Mouse (Mus musculus): ENCODE measurements around the gene Nudt3. TPM values are rescaled to one million over a fixed set of nuclear protein-coding genes. Genes with fewer than 3 reads are reported as not detected.
A peak's percentile ranks its signal among the peaks of the same experiment; 100 is the strongest.

Nudt3 gene
- polyA plus RNA-seq, 1 experiment from 2014 or later = 47.4 TPM

GRCm38 (mm10) chr17:27611994-27612393, 11.3 kb downstream of the Nudt3 start:
- 82% methylated on average over 5 of the region's 5 CpGs for WGBS (ENCODE audit: insufficient replicate concordance)

GRCm38 (mm10) chr17:27611519-27611884, 11.8 kb downstream of the Nudt3 start:
- Histone ChIP-seq H3K4me2 (no peak overlapping the region), H3K27me3 (ENCODE audit: control insufficient read depth, insufficient read depth, low read length) (no peaks in the 10 kb centered on the region), H3K4me3 (ENCODE audit: low read depth, low read length) (no peak overlapping the region), H3K4me1 (ENCODE audit: control insufficient read depth, insufficient read depth, low read length) (peaks cover 52% of the 10 kb centered on the region), H3K27ac (ENCODE audit: low read depth, low read length) (peak overlapping the region; percentile 64), H3K9me3 (replicated peaks; ENCODE audit: control insufficient read depth, low read length) (no peaks in the 10 kb centered on the region), H3K36me3 (ENCODE audit: control insufficient read depth, insufficient read depth, low read length) (no peaks in the 10 kb centered on the region), H3K9ac (ENCODE audit: low read depth, low read length) (peak overlapping the region; percentile 28; the same call in 1 of the 2 replicates)
- WGBS (ENCODE audit: insufficient replicate concordance) = 50% methylated on average over 3 of the region's 3 CpGs
- no peak for ATAC-seq (replicated peaks; ENCODE audit: insufficient number of reproducible peaks, low FRiP score, low TSS enrichment)

More at GRCm38 (mm10) chr17:27611994-27612393, 11.3 kb downstream of the Nudt3 start:
- Histone ChIP-seq H3K9ac (ENCODE audit: low read depth, low read length) (peak overlapping the region; percentile 28; the same call in 1 of the 2 replicates), H3K27ac (ENCODE audit: low read depth, low read length) (peak overlapping the region; percentile 64; the same call in 1 of the 2 replicates), H3K4me3 (ENCODE audit: low read depth, low read length) (no peak overlapping the region), H3K9me3 (replicated peaks; ENCODE audit: control insufficient read depth, low read length) (no peaks in the 10 kb centered on the region), H3K4me2 (no peak overlapping the region; the same call in 1 of the 2 replicates), H3K27me3 (ENCODE audit: control insufficient read depth, insufficient read depth, low read length) (no peaks in the 10 kb centered on the region), H3K36me3 (ENCODE audit: control insufficient read depth, insufficient read depth, low read length) (no peaks in the 10 kb centered on the region), H3K4me1 (ENCODE audit: control insufficient read depth, insufficient read depth, low read length) (peaks cover 52% of the 10 kb centered on the region)
- no peak for ATAC-seq (replicated peaks; ENCODE audit: insufficient number of reproducible peaks, low FRiP score, low TSS enrichment)

- Histone ChIP-seq H3K4me2 (no peak overlapping the region), H3K27ac (ENCODE audit: low read depth, low read length) (peak overlapping the region; percentile 16; the same call in 1 of the 2 replicates), H3K4me3 (ENCODE audit: low read depth, low read length) (no peak overlapping the region), H3K9ac (ENCODE audit: low read depth, low read length) (no peak overlapping the region), H3K36me3 (ENCODE audit: control insufficient read depth, insufficient read depth, low read length) (no peaks in the 10 kb centered on the region), H3K27me3 (ENCODE audit: control insufficient read depth, insufficient read depth, low read length) (no peaks in the 10 kb centered on the region), H3K4me1 (ENCODE audit: control insufficient read depth, insufficient read depth, low read length) (peaks cover 57% of the 10 kb centered on the region), H3K9me3 (replicated peaks; ENCODE audit: control insufficient read depth, low read length) (no peaks in the 10 kb centered on the region)
- WGBS (ENCODE audit: insufficient replicate concordance) = 61% methylated on average over 10 of the region's 10 CpGs
- ATAC-seq (replicated peaks; ENCODE audit: insufficient number of reproducible peaks, low FRiP score, low TSS enrichment) = no peak
Observed at GRCm38 (mm10) chr17:27610679-27611518, 12.4 kb downstream of the Nudt3 start.

- H3K27ac ChIP-seq (ENCODE audit: low read depth, low read length) = no peak overlapping the region
- no peaks in the 10 kb centered on the region for H3K36me3 ChIP-seq (ENCODE audit: control insufficient read depth, insufficient read depth, low read length)
- H3K9ac ChIP-seq (ENCODE audit: low read depth, low read length) = no peak overlapping the region
- no peak overlapping the region for H3K4me3 ChIP-seq (ENCODE audit: low read depth, low read length)
- no peak for ATAC-seq (replicated peaks; ENCODE audit: insufficient number of reproducible peaks, low FRiP score, low TSS enrichment)
- no peaks in the 10 kb centered on the region for H3K27me3 ChIP-seq (ENCODE audit: control insufficient read depth, insufficient read depth, low read length)
- 90% methylated on average over 7 of the region's 7 CpGs for WGBS (ENCODE audit: insufficient replicate concordance)
- H3K9me3 ChIP-seq (replicated peaks; ENCODE audit: control insufficient read depth, low read length) = no peaks in the 10 kb centered on the region
- peaks cover 52% of the 10 kb centered on the region for H3K4me1 ChIP-seq (ENCODE audit: control insufficient read depth, insufficient read depth, low read length)
- no peak overlapping the region for H3K4me2 ChIP-seq
Observed at GRCm38 (mm10) chr17:27609576-27609975, 13.7 kb downstream of the Nudt3 start.

- Histone ChIP-seq H3K9me3 (replicated peaks; ENCODE audit: control insufficient read depth, low read length) (no peaks in the 10 kb centered on the region), H3K4me1 (ENCODE audit: control insufficient read depth, insufficient read depth, low read length) (peaks cover 51% of the 10 kb centered on the region), H3K9ac (ENCODE audit: low read depth, low read length) (peak overlapping the region; percentile 29), H3K4me3 (ENCODE audit: low read depth, low read length) (no peak overlapping the region), H3K4me2 (peak overlapping the region; percentile 49), H3K27ac (ENCODE audit: low read depth, low read length) (peak overlapping the region; percentile 81), H3K36me3 (ENCODE audit: control insufficient read depth, insufficient read depth, low read length) (no peaks in the 10 kb centered on the region), H3K27me3 (ENCODE audit: control insufficient read depth, insufficient read depth, low read length) (no peaks in the 10 kb centered on the region)
- 55% methylated on average over 21 of the region's 21 CpGs for WGBS (ENCODE audit: insufficient replicate concordance)
- no peak for ATAC-seq (replicated peaks; ENCODE audit: insufficient number of reproducible peaks, low FRiP score, low TSS enrichment)
Observed at GRCm38 (mm10) chr17:27603522-27604234, 19.6 kb downstream of the Nudt3 start.

GRCm38 (mm10) chr17:27603036-27603435, 20.3 kb downstream of the Nudt3 start:
- Histone ChIP-seq H3K9me3 (replicated peaks; ENCODE audit: control insufficient read depth, low read length) (no peaks in the 10 kb centered on the region), H3K4me2 (no peak overlapping the region), H3K36me3 (ENCODE audit: control insufficient read depth, insufficient read depth, low read length) (no peaks in the 10 kb centered on the region), H3K27ac (ENCODE audit: low read depth, low read length) (peak overlapping the region; percentile 81; the same call in 1 of the 2 replicates), H3K4me3 (ENCODE audit: low read depth, low read length) (no peak overlapping the region), H3K4me1 (ENCODE audit: control insufficient read depth, insufficient read depth, low read length) (peaks cover 57% of the 10 kb centered on the region), H3K9ac (ENCODE audit: low read depth, low read length) (no peak overlapping the region), H3K27me3 (ENCODE audit: control insufficient read depth, insufficient read depth, low read length) (no peaks in the 10 kb centered on the region)
- no peak for ATAC-seq (replicated peaks; ENCODE audit: insufficient number of reproducible peaks, low FRiP score, low TSS enrichment)
- 84% methylated on average over 2 of the region's 2 CpGs for WGBS (ENCODE audit: insufficient replicate concordance)

GRCm38 (mm10) chr17:27600869-27601268, 22.4 kb downstream of the Nudt3 start:
- 72% methylated on average over 5 of the region's 5 CpGs for WGBS (ENCODE audit: insufficient replicate concordance)
- Histone ChIP-seq H3K4me2 (no peak overlapping the region), H3K4me3 (ENCODE audit: low read depth, low read length) (no peak overlapping the region), H3K9ac (ENCODE audit: low read depth, low read length) (no peak overlapping the region; the same call in 1 of the 2 replicates), H3K27me3 (ENCODE audit: control insufficient read depth, insufficient read depth, low read length) (no peaks in the 10 kb centered on the region), H3K4me1 (ENCODE audit: control insufficient read depth, insufficient read depth, low read length) (peaks cover 63% of the 10 kb centered on the region), H3K27ac (ENCODE audit: low read depth, low read length) (no peak overlapping the region), H3K36me3 (ENCODE audit: control insufficient read depth, insufficient read depth, low read length) (peaks cover 2% of the 10 kb centered on the region), H3K9me3 (replicated peaks; ENCODE audit: control insufficient read depth, low read length) (no peaks in the 10 kb centered on the region)
- no peak for ATAC-seq (replicated peaks; ENCODE audit: insufficient number of reproducible peaks, low FRiP score, low TSS enrichment)

- no peak for ATAC-seq (replicated peaks; ENCODE audit: insufficient number of reproducible peaks, low FRiP score, low TSS enrichment)
- H3K9ac ChIP-seq (ENCODE audit: low read depth, low read length) = no peak overlapping the region
- WGBS (ENCODE audit: insufficient replicate concordance) = 87% methylated on average over 3 of the region's 3 CpGs
- H3K9me3 ChIP-seq (replicated peaks; ENCODE audit: control insufficient read depth, low read length) = no peaks in the 10 kb centered on the region
- no peak overlapping the region for H3K4me2 ChIP-seq
- peaks cover 5% of the 10 kb centered on the region for H3K36me3 ChIP-seq (ENCODE audit: control insufficient read depth, insufficient read depth, low read length)
- H3K27me3 ChIP-seq (ENCODE audit: control insufficient read depth, insufficient read depth, low read length) = no peaks in the 10 kb centered on the region
- H3K27ac ChIP-seq (ENCODE audit: low read depth, low read length) = no peak overlapping the region
- peaks cover 67% of the 10 kb centered on the region for H3K4me1 ChIP-seq (ENCODE audit: control insufficient read depth, insufficient read depth, low read length)
- no peak overlapping the region for H3K4me3 ChIP-seq (ENCODE audit: low read depth, low read length)
Observed at GRCm38 (mm10) chr17:27600286-27600685, 23.0 kb downstream of the Nudt3 start.

All from heart, embryonic 11.5 days (tissue).